Mouse (Mus musculus): Measurements from ENCODE around the gene Ubtd2.
A peak's percentile ranks its signal among the peaks of the same experiment; 100 is the strongest.
"Not testable (repeated sequence)": the region's sequence is repeated elsewhere in the genome, so short reads cannot be mapped to it uniquely, and the experiment has no call there.

The Ubtd2 gene

DNA sequence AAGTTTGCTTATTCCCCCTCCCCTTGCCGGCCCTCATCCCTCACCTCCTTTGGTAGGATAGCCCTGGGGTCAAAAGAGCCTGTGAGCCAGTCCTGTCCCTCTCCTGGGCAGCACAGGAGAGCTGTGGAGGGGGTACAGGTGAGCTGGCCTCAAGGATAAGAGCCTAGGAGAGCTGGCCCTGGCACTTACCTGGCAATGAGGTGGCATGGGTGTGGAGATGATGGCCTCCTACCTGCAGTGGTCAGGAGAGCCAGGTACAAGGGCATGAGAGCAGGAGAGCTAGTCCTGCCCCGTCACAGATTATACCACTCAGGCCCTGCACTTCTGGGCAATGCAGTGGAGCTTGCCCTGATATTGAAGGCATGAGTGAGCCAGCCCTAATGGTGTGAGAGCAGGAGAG, 9.1 kb downstream of the Ubtd2 start:
- no peak for DNase-seq (ENCODE audit: low spot score in 2 of 2)

DNA sequence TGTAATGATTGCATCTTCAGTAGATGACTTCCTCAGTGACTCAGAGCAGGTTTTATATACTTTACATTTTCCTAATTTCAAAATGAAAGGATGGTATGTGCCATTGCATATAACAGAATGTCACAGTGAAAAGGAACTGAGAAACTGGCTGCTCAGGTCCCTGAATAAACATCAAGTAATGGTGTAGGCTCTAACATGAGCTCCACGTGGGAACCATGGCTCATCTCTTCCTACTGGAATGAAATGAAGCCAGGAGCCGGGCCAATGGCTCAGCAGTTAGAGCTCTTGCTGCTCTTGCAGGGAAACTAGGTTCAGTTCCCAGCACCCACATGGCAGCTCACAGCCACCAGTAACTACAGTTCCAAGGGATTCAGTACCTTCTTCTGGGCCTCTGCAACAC, 16.8 kb downstream of the Ubtd2 start:
- peak in 1 of 2 experiments; percentile 19 for DNase-seq (ENCODE audit: low spot score in 2 of 2)

DNA sequence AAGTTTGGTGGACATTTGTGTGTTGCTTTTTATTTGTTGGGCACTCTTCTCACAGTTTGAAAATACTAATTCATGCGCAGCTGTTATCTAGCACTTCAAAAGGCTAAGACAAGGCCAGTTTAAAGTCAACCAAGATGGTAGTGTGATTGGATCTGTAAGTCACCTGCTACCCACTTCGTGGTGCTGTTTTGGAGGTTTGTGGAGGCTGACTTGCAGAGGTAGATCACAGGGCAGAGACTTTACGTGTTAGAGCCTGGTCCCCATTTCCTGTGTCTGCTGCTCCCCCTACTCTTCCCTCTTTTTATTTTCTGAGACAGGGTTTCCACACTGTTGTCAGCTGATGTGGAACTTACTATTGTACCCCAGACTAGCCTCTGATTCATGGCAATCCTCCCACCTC, 19.6 kb downstream of the Ubtd2 start:
- no peak for DNase-seq (ENCODE audit: low spot score in 2 of 2)

- no peak for DNase-seq (ENCODE audit: low spot score in 2 of 2)
Measured at GRCm38 (mm10) chr11:32475487-32476236, 20.5 kb downstream of the Ubtd2 start.

GRCm38 (mm10) chr11:32481525-32481924, 26.4 kb downstream of the Ubtd2 start:
- DNase-seq (ENCODE audit: low spot score in 2 of 2), result no peak

- DNase-seq (ENCODE audit: low spot score in 2 of 2), result no peak
Measured at GRCm38 (mm10) chr11:32485290-32485689, 30.1 kb downstream of the Ubtd2 start.

- DNase-seq (ENCODE audit: low spot score in 2 of 2), result no peak
Measured at GRCm38 (mm10) chr11:32486621-32487020, 31.5 kb downstream of the Ubtd2 start.

DNA sequence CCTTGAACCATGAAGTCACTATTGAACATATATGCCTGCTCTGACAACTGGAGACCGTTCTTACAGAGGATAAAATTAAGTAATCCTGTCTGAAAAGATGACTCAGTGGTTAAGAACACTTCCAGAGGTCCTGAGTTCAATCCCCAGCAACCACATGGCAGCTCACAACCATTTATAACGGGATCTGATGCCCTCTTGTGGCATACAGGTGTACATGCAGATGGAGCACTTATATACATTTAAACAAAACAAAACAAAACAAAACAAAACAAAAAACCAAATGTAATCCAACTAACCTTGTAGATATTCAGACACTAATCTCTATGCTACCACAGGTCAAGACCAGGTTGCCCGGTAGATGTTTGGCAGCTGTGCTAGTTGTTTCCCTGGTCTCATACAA, 32.3 kb downstream of the Ubtd2 start:
- DNase-seq (ENCODE audit: low spot score in 2 of 2), result no peak

GRCm38 (mm10) chr11:32488344-32488743, 33.2 kb downstream of the Ubtd2 start:
- no peak for DNase-seq (ENCODE audit: low spot score in 2 of 2)

- DNase-seq (ENCODE audit: low spot score in 2 of 2), result no peak
Measured at GRCm38 (mm10) chr11:32488808-32489670, 33.9 kb downstream of the Ubtd2 start.

- no peak for DNase-seq (ENCODE audit: low spot score in 2 of 2)
Measured at GRCm38 (mm10) chr11:32491079-32491478, 35.9 kb downstream of the Ubtd2 start.

- no peak for DNase-seq (ENCODE audit: low spot score in 2 of 2)
Measured at GRCm38 (mm10) chr11:32493312-32493711, 38.1 kb downstream of the Ubtd2 start.

DNA sequence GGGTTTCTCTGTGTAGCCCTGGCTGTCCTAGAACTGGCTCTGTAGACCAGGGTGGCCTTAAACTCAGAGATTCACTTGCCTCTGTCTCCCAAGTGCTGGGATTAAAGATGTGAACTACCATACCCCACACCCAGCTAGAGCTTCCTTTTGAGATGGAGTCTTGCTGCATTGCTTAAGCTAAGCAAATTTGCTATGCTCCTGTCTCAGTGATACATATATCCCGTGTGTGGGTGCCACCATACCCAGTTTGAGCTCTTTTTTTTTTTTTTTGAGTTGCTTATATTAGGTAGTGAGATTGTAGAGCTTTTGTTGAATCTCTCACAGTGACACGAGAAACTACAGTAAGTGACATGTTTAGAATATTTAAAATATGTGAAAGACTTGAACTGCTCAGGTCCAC, 40.1 kb downstream of the Ubtd2 start:
- DNase-seq (ENCODE audit: low spot score in 2 of 2), result no peak

DNA sequence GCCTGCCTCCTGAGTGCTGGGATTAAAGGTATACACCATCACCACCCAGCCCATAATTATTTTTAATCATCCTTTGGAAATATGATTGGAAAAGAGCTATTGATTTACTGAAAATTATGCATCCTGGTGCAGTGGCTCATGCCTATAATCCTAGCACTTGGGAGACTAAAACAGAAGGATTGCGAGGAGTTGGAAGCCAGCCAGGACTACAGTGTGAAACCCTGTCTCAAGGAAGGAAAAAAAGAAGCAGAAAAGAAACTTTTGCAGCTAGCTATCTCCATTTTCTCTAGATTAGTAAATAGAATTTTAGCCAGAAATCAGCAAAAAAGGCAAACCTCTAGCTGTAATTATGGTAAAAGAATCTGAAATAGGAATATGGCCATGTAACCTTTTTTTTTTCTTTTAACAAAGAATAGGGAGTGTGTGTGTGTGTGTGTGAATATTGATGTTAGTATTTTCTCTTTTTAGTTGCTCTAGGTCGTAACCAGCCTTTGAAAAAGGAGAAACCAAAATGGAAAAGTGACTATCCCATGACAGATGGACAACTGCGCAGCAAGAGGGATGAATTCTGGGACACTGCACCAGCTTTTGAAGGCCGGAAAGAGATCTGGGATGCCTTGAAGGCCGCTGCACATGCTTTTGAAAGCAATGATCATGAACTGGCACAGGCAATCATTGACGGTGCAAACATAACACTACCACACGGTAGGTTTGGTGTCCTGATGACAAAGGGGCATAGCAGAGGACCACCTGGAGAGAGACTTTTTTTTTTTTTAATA, 43.8 kb downstream of the Ubtd2 start:
- peak; percentile 55 to 60 for DNase-seq (ENCODE audit: low spot score in 2 of 2)

- no peak for DNase-seq (ENCODE audit: low spot score in 2 of 2)
Measured at GRCm38 (mm10) chr11:32499931-32500330, 44.8 kb downstream of the Ubtd2 start.

DNA sequence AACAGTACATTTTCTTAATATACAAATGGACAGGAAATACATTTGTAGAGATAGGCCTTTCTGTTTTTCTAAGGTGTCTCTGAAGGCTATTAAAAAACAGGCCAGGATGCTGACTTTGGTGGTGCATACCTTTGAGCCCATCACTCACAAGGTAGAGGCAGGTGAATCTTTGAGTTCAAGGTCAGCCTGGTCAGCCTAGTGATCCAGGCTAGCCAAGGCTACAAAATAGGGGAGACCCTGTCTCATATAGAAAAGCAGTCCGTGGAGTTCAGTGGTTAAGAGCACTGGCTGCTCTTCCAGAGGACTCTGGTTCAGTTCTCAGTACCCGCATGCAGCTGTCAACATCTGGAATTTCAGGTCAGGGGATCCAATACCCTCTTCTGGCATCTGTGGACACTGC, 48.5 kb downstream of the Ubtd2 start:
- no peak for DNase-seq (ENCODE audit: low spot score in 2 of 2)

DNA sequence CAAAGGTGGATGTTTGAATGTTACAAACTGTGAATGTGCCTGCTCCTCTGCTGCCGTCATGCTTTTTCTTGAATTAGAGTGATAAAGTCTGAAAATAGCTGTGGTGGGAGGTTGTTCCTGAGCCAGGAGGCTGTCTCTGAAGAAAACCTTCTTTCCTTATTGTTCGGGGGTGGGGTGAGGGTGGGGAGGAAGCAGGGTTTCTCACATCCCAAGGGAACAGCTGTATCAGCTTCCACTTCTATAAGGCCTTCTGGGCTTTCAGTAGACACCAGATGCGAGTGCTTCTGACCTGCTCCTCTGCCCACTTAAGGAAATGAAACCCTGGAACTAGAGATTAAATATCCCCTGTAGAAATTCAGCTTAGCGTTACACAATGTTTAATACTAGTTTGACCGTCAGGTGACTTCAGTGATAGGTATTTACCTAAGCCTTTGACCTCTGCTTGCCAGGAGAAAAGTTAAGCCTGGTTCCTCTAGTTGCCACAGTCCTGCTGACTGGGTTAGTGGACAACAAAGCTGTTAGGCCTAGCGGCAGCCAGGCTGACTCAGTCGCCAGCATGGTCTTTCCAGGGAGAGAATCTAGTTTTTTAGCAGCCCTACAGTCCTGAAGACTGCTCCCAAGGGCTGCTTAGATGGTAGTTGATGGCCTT, 50.0 kb downstream of the Ubtd2 start:
- DNase-seq (ENCODE audit: low spot score in 2 of 2), result peak in 1 of 2 experiments; percentile 45

DNA sequence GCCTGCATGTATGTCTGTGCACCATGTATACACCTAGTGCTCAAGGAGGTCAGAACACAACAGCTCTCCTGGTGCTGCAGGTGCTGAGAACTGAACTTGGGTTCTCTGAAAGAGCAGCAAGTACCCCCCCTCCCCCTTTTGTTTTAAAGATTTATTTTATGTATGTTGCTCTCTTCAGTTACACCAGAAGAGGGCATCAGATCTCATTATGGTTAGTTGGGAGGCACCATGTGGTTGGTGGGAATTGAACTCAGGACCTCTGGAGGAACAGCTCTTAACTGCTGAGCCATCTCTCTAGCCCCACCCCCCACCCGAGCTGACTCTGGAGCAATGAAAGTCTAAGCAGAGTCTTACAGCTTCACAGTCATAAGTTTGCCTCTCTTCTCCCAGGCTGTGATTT, 55.8 kb downstream of the Ubtd2 start:
- DNase-seq (ENCODE audit: low spot score in 2 of 2), result no peak

- not testable (repeated sequence) for DNase-seq (ENCODE audit: low spot score in 2 of 2)
Measured at GRCm38 (mm10) chr11:32514853-32515252, 59.7 kb downstream of the Ubtd2 start.

GRCm38 (mm10) chr11:32516091-32516490, 60.9 kb downstream of the Ubtd2 start:
- DNase-seq (ENCODE audit: low spot score in 2 of 2), result no peak

- DNase-seq (ENCODE audit: low spot score in 2 of 2), result peak; percentile 46 to 65
Measured at GRCm38 (mm10) chr11:32516916-32517712, 61.9 kb downstream of the Ubtd2 start.
